Mouse (Mus musculus) MEL (cell line): ENCODE data around the gene Cpeb3.

ENCODE experiments used
- BHLHE40 ChIP-seq: IDR thresholded peaks from 2 replicates; pipeline ENCODE4 v1.6.1; 2012; ENCODE audit warnings: low read depth, mild to moderate bottlenecking, inconsistent platforms, low read length, improper control_type of control experiment, borderline replicate concordance
- CTCF ChIP-seq, 3 experiments: IDR thresholded peaks in 2 of 3; conservative IDR thresholded peaks in 1 of 3; 2 replicates each; pipeline ENCODE4 v1.5.1; 2011 to 2012; ENCODE audit warnings: low read length in 3 of 3, low read depth in 2 of 3, mild to moderate bottlenecking in 2 of 3, improper control_type of control experiment in 1 of 3, inconsistent platforms in 1 of 3, mixed read lengths in 1 of 3, moderate library complexity in 1 of 3; ENCODE audit not compliant: control insufficient read depth in 1 of 3, insufficient read depth in 1 of 3, poor library complexity in 1 of 3, severe bottlenecking in 1 of 3
- MAFK ChIP-seq: IDR thresholded peaks from 2 replicates; pipeline ENCODE4 v1.6.1; 2011; ENCODE audit warnings: low read depth, mild to moderate bottlenecking, low read length, improper control_type of control experiment, borderline replicate concordance
- MEF2A ChIP-seq: IDR thresholded peaks from 2 replicates; pipeline ENCODE4 v1.6.1; 2014; ENCODE audit warnings: low read depth, mild to moderate bottlenecking, inconsistent platforms, low read length, improper control_type of control experiment; ENCODE audit not compliant: poor library complexity, insufficient replicate concordance, severe bottlenecking; ENCODE audit errors: extremely low read depth
- MYC ChIP-seq: IDR thresholded peaks from 2 replicates; pipeline ENCODE4 v1.6.1; 2011; ENCODE audit warnings: low read depth, mild to moderate bottlenecking, low read length, improper control_type of control experiment, moderate library complexity
- POLR2A ChIP-seq, 2 experiments: IDR thresholded peaks; 2 replicates each; pipeline ENCODE4 v1.6.1; 2011 to 2012; ENCODE audit warnings: low read length in 2 of 2, mild to moderate bottlenecking in 2 of 2, control low read depth in 1 of 2, improper control_type of control experiment in 1 of 2, low read depth in 1 of 2, moderate library complexity in 1 of 2; ENCODE audit not compliant: control insufficient read depth in 1 of 2, insufficient read depth in 1 of 2, poor library complexity in 1 of 2

DNA sequence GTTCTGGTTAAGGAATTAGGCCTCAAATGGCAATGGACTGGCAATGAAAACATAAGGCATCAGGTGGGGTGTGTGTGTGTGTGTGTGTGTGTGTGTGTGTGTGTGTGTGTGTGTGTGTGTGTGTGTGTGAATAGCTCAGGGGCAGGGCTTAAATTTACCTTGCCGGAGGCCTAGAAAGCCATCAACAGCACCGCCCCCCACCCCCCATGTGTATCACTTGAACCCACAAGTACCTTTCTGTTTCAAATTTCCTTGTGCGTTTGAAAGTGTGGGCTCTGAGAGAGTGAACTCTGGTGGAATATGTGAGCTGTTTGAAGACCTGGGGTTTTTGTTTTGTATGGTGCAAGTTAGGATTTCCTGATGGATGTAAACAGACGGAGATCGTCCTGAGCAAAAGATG lies 189.5 kb downstream of the Cpeb3 start:
- TF ChIP-seq MEF2A, result no peak
- no peak for TF ChIP-seq BHLHE40
- TF ChIP-seq CTCF (IDR thresholded peaks at IDR 0.05 in 2 of 3, conservative IDR thresholded peaks at IDR 0.05 in 1 of 3; ENCODE audit: control insufficient read depth in 1 of 3, insufficient read depth in 1 of 3, low read depth in 2 of 3, low read length in 3 of 3, poor library complexity in 1 of 3, severe bottlenecking in 1 of 3), result no peak
- TF ChIP-seq MYC, result no peak
- TF ChIP-seq POLR2A (IDR thresholded peaks at IDR 0.05; ENCODE audit: control insufficient read depth in 1 of 2, insufficient read depth in 1 of 2, low read depth in 1 of 2, low read length in 2 of 2, poor library complexity in 1 of 2), result no peak
- TF ChIP-seq MAFK, result no peak
